Mouse (Mus musculus) stomach, embryonic 14.5 days (tissue): ENCODE results near the gene 2310061I04Rik. TPM values are rescaled to one million over a fixed set of nuclear protein-coding genes. Genes with fewer than 3 reads are reported as not detected.

Experiments
- ATAC-seq: fragments of 200-750 bp; cut with Nextera tagmentation; 2 replicates; pipeline ENCODE4 v1.8.0; 2017; ENCODE audit warnings: low read depth, moderate TSS enrichment; ENCODE audit not compliant: insufficient number of reproducible peaks, insufficient read depth, low FRiP score
- H3K27ac ChIP-seq: fragments of 300-500 bp; sonication (generic); 2 replicates; pipeline ENCODE4 v1.5.1; 2014; ENCODE audit warnings: mild to moderate bottlenecking, low read length, moderate library complexity, mixed read lengths
- H3K27me3 ChIP-seq: fragments of 300-500 bp; sonication (generic); 2 replicates; pipeline ENCODE4 v1.6.1; 2014; ENCODE audit warnings: low read length, control low read depth, mixed read lengths; ENCODE audit not compliant: control insufficient read depth, insufficient read depth
- H3K36me3 ChIP-seq: fragments of 300-500 bp; sonication (generic); 2 replicates; pipeline ENCODE4 v1.6.1; 2014; ENCODE audit warnings: mild to moderate bottlenecking, control low read depth, low read length, moderate library complexity, mixed read lengths; ENCODE audit not compliant: control insufficient read depth, insufficient read depth
- H3K4me1 ChIP-seq: fragments of 300-500 bp; sonication (generic); 2 replicates; pipeline ENCODE4 v1.6.1; 2014; ENCODE audit warnings: low read length, control low read depth, mixed read lengths; ENCODE audit not compliant: control insufficient read depth, insufficient read depth
- H3K4me2 ChIP-seq: fragments of 300-500 bp; sonication (generic); replicated peaks from 2 replicates; pipeline ENCODE4 v1.6.1; 2014; ENCODE audit warnings: low read depth, low read length, control low read depth
- H3K4me3 ChIP-seq: fragments of 300-500 bp; sonication (generic); 2 replicates; pipeline ENCODE4 v1.5.1; 2014; ENCODE audit warnings: low read depth, low read length, control low read depth
- H3K9ac ChIP-seq: fragments of 300-500 bp; sonication (generic); replicated peaks from 2 replicates; pipeline ENCODE4 v1.6.1; 2014; ENCODE audit warnings: low read depth, mild to moderate bottlenecking, control low read depth, low read length, moderate library complexity, mixed read lengths
- H3K9me3 ChIP-seq: fragments of 300-500 bp; sonication (generic); 2 replicates; pipeline ENCODE4 v1.6.1; 2016; ENCODE audit warnings: low read depth, low read length, control low read depth; ENCODE audit not compliant: control insufficient read depth
- WGBS: fragments of 180-500 bp; shearing (Covaris S2); extraction: QIAGEN DNeasy Blood & Tissue Kit; methylation state at CpG from one replicate; pipeline ENCODE4 v1.1.7; 2014; 5-methylcytosine and 5-hydroxymethylcytosine counted together
- polyA plus RNA-seq: library from polyadenylated mRNA; unstranded; fragments of >200 nt; fragmentation: Nextera tagmentation; extraction: Ambion mirVana; gene quantifications from 2 replicates; pipeline ENCODE4 v1.2.1, GENCODE M21; 2014

2310061I04Rik gene
- polyA plus RNA-seq, 1 experiment from 2014 or later: 29.8 TPM

DNA sequence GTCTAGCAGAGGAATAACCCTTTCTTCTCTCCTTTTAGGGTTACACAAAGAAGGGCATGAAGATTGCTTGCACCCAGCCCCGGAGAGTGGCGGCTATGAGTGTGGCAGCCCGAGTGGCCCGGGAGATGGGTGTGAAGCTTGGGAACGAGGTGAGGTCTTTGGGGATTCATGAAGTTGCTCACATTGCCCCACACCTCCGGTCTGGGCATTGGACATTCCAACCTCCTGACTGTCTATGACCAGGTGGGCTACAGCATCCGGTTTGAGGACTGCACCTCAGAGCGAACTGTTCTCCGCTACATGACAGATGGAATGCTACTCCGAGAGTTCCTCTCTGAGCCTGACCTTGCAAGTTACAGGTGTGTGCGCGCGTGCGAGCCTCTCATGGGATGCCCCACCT is 13.5 kb downstream of the 2310061I04Rik start:
- no peaks in the 10 kb centered on the region for H3K9me3 ChIP-seq
- no peak overlapping the region for H3K9ac ChIP-seq
- H3K4me1 ChIP-seq: peaks cover 3% of the 10 kb centered on the region; the same call in 1 of the 2 replicates
- no peak for ATAC-seq
- H3K4me2 ChIP-seq: no peak overlapping the region
- no peaks in the 10 kb centered on the region for H3K27me3 ChIP-seq
- H3K36me3 ChIP-seq: peaks cover 56% of the 10 kb centered on the region
- 94% methylated on average over 14 of the region's 14 CpGs for WGBS
- H3K4me3 ChIP-seq: no peak overlapping the region
- no peak overlapping the region for H3K27ac ChIP-seq

DNA sequence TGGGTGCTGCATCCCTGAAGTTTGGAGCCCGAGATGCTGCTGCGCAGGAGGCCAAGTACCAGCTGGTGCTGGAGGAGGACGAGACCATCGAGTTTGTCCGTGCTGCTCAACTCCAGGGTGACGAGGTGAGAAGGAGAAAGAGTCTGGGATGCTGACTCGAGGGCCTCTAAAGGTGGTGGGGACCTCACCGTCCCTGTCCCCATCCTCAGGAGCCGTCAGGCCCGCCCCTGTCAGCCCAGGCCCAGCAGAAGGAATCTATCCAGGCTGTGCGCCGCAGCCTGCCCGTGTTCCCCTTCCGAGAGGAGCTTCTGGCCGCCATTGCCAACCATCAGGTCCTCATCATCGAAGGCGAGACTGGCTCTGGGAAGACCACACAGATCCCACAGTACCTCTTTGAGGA is 14.3 kb downstream of the 2310061I04Rik start:
- Histone ChIP-seq H3K4me1 (peaks cover 3% of the 10 kb centered on the region; the same call in 1 of the 2 replicates), H3K27me3 (no peaks in the 10 kb centered on the region), H3K27ac (no peak overlapping the region), H3K9me3 (no peaks in the 10 kb centered on the region), H3K36me3 (peaks cover 48% of the 10 kb centered on the region), H3K9ac (no peak overlapping the region), H3K4me3 (no peak overlapping the region), H3K4me2 (no peak overlapping the region)
- ATAC-seq: no peak
- WGBS: 91% methylated on average over 17 of the region's 17 CpGs

- Histone ChIP-seq H3K4me2 (peak within 1 kb of the TSS; percentile 72), H3K4me3 (peak within 1 kb of the TSS; percentile 94), H3K36me3 (peaks cover 33% of the 10 kb centered on the region), H3K4me1 (peaks cover 3% of the 10 kb centered on the region; the same call in 1 of the 2 replicates), H3K27ac (peak within 1 kb of the TSS; percentile 55; the same call in 1 of the 2 replicates), H3K9me3 (no peaks in the 10 kb centered on the region), H3K9ac (peak within 1 kb of the TSS; percentile 89), H3K27me3 (no peaks in the 10 kb centered on the region)
- 6% methylated on average over 58 of the region's 66 CpGs for WGBS
- peak; percentile 91 for ATAC-seq
Measured at GRCm38 (mm10) chr17:35879245-35880057, 17.8 kb downstream of the 2310061I04Rik start, which contains the start of gene Dhx16. Dhx16 (plus strand) TSS chr17:35879819.

DNA sequence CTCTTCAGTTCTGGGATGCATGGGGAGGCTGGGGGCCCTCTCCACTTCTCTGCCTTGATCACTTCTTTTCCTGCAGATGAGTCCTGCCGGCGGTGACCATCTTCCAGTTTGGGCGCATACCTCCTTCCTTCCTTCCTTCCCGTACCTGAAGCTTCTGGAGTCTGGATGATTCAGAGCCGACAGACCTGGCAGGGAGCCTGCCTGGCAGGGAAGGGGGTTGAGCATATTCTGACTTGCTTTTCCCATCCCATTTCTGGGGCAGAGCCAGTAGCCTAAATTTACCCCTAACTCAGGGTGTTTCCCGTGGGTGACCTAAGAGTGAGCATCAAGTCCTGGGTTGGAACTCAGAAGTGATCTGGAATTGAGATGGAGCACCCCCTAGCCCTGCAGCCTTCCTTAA is 22.5 kb downstream of the 2310061I04Rik start:
- peaks cover 14% of the 10 kb centered on the region; the same call in 1 of the 2 replicates for H3K4me1 ChIP-seq
- no peak overlapping the region for H3K4me3 ChIP-seq
- H3K4me2 ChIP-seq: no peak overlapping the region
- H3K27me3 ChIP-seq: no peaks in the 10 kb centered on the region
- ATAC-seq: no peak
- no peak overlapping the region for H3K9ac ChIP-seq
- H3K27ac ChIP-seq: no peak overlapping the region
- H3K36me3 ChIP-seq: peaks cover 12% of the 10 kb centered on the region
- 88% methylated on average over 6 of the region's 6 CpGs for WGBS
- H3K9me3 ChIP-seq: no peaks in the 10 kb centered on the region

DNA sequence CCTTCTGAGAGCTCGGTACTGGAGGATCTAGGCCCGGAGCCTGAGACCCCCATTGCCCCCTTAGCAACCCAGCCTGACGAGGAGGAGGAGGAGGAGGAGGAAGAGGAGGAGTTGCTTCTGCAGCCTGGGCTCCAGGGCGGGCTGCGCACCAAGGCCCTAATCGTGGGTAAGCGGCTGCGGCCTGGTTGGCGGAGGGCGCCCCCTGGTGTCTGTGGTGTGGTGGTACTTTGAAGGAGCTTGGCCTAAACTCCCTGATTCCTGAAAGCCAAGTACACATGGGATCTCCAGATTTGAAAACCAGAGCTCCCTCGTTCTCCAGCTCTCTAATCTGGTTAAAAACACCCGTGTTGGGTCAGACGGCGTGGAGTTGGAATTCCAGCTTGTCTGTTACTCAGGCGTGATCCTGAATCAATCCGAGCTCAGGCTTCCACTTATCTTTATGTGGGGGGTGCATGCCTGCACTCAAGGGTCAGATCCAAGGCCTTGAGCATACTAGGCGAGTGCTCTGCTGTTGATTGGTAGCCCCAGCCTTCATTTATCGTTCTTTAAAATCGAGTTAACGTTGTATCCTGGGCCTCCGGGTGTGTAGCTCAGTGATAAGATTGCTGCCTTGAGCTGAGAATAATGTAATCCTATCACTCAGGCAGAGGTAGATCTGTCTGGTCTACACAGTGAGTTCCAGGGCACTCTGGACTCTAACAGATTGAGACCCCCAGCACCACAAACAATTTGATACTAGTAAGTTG is 23.3 kb downstream of the 2310061I04Rik start:
- 28% methylated on average over 21 of the region's 21 CpGs for WGBS
- Histone ChIP-seq H3K9ac (peak overlapping the region; percentile 25; the same call in 1 of the 2 replicates), H3K36me3 (peaks cover 12% of the 10 kb centered on the region), H3K9me3 (no peaks in the 10 kb centered on the region), H3K4me2 (no peak overlapping the region), H3K27me3 (no peaks in the 10 kb centered on the region), H3K4me3 (no peak overlapping the region), H3K4me1 (peaks cover 22% of the 10 kb centered on the region; the same call in 1 of the 2 replicates), H3K27ac (peak overlapping the region; percentile 15; the same call in 1 of the 2 replicates)
- ATAC-seq: 0 out of 2 replicates have a peak, but pooled peaks have one; percentile 25

DNA sequence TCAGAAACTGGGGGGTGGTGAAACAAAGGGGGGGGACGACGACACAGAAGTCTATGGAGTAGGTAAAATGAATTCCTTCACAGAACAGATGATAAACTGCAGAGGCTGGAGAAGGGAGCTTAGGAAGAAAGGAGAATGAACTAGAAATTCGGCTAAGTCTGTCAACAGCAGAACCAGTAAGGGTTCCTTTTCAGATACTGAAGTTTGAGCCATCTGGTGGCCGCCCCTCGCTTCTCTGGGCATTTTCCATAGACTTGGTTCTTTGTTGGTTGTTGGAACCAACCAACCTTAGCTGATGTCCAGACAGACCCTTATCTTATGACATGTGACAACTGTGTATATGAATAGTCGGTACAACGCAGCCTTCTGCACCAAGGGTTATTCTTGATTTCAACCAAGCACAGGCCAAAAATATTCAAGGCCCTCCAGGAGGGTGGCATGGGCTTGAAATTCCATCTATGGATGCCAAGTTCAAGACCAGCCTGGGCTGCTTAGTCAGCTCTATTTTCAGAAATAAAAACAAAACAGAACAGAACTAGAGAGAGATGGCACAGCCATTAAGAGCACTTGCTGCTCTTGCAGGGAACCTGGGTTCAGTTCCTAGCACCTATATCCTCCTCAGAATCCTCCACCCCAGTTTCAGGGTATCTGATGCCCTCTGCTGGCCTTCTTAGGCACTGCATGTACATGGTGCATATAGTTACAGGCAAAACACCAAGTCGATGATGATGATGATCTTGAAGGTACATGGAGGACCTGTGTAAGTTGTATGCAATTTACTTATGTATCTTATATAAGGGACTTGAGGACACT is 26.1 kb downstream of the 2310061I04Rik start:
- peak overlapping the region; percentile 85; the same call in 1 of the 2 replicates for H3K27ac ChIP-seq
- no peak overlapping the region for H3K9ac ChIP-seq
- peaks cover 8% of the 10 kb centered on the region; the same call in 1 of the 2 replicates for H3K36me3 ChIP-seq
- 68% methylated on average over 8 of the region's 8 CpGs for WGBS
- H3K27me3 ChIP-seq: no peaks in the 10 kb centered on the region
- no peak for ATAC-seq
- peaks cover 36% of the 10 kb centered on the region; the same call in 1 of the 2 replicates for H3K4me1 ChIP-seq
- no peaks in the 10 kb centered on the region for H3K9me3 ChIP-seq
- peak overlapping the region; percentile 63; the same call in 1 of the 2 replicates for H3K4me3 ChIP-seq
- peak overlapping the region; percentile 92; the same call in 1 of the 2 replicates for H3K4me2 ChIP-seq

DNA sequence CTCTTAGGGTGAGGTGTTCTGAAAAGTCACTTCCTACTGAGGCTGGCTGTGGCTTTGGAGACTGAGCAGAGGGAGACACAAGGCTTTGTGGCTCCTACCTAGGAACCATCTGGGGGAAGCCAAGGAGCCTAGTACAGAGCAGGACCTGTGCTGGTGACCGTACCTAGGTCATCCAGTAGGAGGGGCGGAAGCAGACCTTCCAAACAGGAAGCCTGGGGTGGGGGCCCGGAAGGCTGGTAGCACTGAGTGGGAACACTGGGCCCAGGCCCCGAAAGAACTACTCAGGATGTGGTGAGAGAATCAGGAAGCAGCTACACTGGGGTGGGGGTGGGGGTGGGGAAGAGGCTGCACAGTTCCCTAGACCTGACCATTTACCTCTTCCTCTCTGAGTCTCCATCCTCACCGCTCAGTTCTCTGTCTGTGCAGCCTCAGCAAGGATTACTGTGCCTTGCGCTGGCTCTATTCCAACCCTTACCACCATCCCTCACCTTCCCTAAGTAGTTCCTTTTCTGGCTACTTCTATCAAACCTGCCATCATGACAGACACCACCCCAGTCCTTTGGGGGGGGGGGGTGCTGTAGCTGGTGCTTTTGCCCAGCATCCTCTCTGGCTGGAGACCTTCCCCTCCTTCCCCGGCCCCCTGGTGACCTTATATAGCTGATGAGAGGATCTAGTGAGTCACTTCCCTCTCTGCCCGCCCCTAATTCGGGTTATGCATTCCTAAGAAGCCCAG is 26.9 kb downstream of the 2310061I04Rik start:
- peak overlapping the region; percentile 85 for H3K27ac ChIP-seq
- WGBS: 42% methylated on average over 9 of the region's 9 CpGs
- no peak for ATAC-seq
- peak overlapping the region; percentile 92 for H3K4me2 ChIP-seq
- H3K36me3 ChIP-seq: peaks cover 5% of the 10 kb centered on the region; the same call in 1 of the 2 replicates
- H3K27me3 ChIP-seq: no peaks in the 10 kb centered on the region
- no peaks in the 10 kb centered on the region for H3K9me3 ChIP-seq
- peak overlapping the region; percentile 63 for H3K4me3 ChIP-seq
- H3K4me1 ChIP-seq: peaks cover 36% of the 10 kb centered on the region; the same call in 1 of the 2 replicates
- no peak overlapping the region; the same call in 1 of the 2 replicates for H3K9ac ChIP-seq
